Mouse (Mus musculus): Measurements from ENCODE around the gene Ciao1. TPM values are rescaled to one million over a fixed set of nuclear protein-coding genes. Genes with fewer than 3 reads are reported as not detected.
"Not testable (repeated sequence)": the region's sequence is repeated elsewhere in the genome, so short reads cannot be mapped to it uniquely, and the experiment has no call there.

Ciao1 gene
- total and polyA plus RNA-seq, 3 experiments, result 83.8 to 86.3 TPM; not detected in 1

- Histone ChIP-seq H3K79me2 (ENCODE audit: control insufficient read depth, insufficient read depth, low read length, poor library complexity) (peaks cover 53% of the 10 kb centered on the region), H3K36me3 (ENCODE audit: control insufficient read depth in 1 of 2, insufficient read depth in 2 of 2, low read length in 2 of 2) (peaks cover 0 to 15% of the 10 kb centered on the region in 2 experiments; a peak in 2 of 4 replicates)
- H3K9ac ChIP-seq (ENCODE audit: control insufficient read depth, low read depth, low read length, poor library complexity, severe bottlenecking); H3K27ac ChIP-seq (ENCODE audit: control insufficient read depth, low read depth, low read length); H3K4me3 ChIP-seq (ENCODE audit: control insufficient read depth in 1 of 2, insufficient read depth in 1 of 2, low read depth in 2 of 2, low read length in 2 of 2); H3K9me3 ChIP-seq (replicated peaks; ENCODE audit: insufficient read depth, low read length); H3K27me3 ChIP-seq (ENCODE audit: control insufficient read depth in 1 of 2, insufficient read depth in 2 of 2, low read length in 2 of 2); H3K4me1 ChIP-seq (ENCODE audit: control insufficient read depth in 1 of 2, insufficient read depth in 2 of 2, low read length in 2 of 2); DNase-seq (ENCODE audit: low read depth, low spot score): not testable (repeated sequence)
- TF ChIP-seq TBP (IDR thresholded peaks at IDR 0.05; ENCODE audit: low read depth, low read length), result peak; percentile 87
Observed at GRCm38 (mm10) chr2:127272049-127272448, 24.4 kb upstream of the Ciao1 start.

GRCm38 (mm10) chr2:127271042-127271515 is 23.5 kb upstream of the Ciao1 start:
- Histone ChIP-seq H3K4me1 (ENCODE audit: control insufficient read depth in 1 of 2, insufficient read depth in 2 of 2, low read length in 2 of 2) (peaks cover 0 to 7% of the 10 kb centered on the region in 2 experiments; a peak in 3 of 4 replicates), H3K4me3 (ENCODE audit: control insufficient read depth in 1 of 2, insufficient read depth in 1 of 2, low read depth in 2 of 2, low read length in 2 of 2) (peak overlapping the region; percentile 62 to 79), H3K27ac (ENCODE audit: control insufficient read depth, low read depth, low read length) (no peak overlapping the region), H3K9me3 (replicated peaks; ENCODE audit: insufficient read depth, low read length) (no peaks in the 10 kb centered on the region), H3K9ac (ENCODE audit: control insufficient read depth, low read depth, low read length, poor library complexity, severe bottlenecking) (peak overlapping the region; percentile 76), H3K79me2 (ENCODE audit: control insufficient read depth, insufficient read depth, low read length, poor library complexity) (peaks cover 47% of the 10 kb centered on the region), H3K27me3 (ENCODE audit: control insufficient read depth in 1 of 2, insufficient read depth in 2 of 2, low read length in 2 of 2) (no peaks in the 10 kb centered on the region), H3K36me3 (ENCODE audit: control insufficient read depth in 1 of 2, insufficient read depth in 2 of 2, low read length in 2 of 2) (peaks cover 0 to 15% of the 10 kb centered on the region in 2 experiments; a peak in 2 of 4 replicates)
- no peak for TF ChIP-seq ELF1 (IDR thresholded peaks at IDR 0.05; ENCODE audit: low read depth, low read length)
- TF ChIP-seq SIN3A (IDR thresholded peaks at IDR 0.05; ENCODE audit: low read length), result peak; percentile 44
- no peak for TF ChIP-seq USF2 (IDR thresholded peaks at IDR 0.05; ENCODE audit: borderline replicate concordance in 1 of 2, insufficient read depth in 1 of 2, low read depth in 1 of 2, low read length in 2 of 2)
- DNase-seq (ENCODE audit: low read depth, low spot score), result peak; percentile 62

GRCm38 (mm10) chr2:127270300-127271041 is 22.9 kb upstream of the Ciao1 start:
- DNase-seq (ENCODE audit: low read depth, low spot score), result peak; percentile 91
- Histone ChIP-seq H3K4me3 (ENCODE audit: control insufficient read depth in 1 of 2, insufficient read depth in 1 of 2, low read depth in 2 of 2, low read length in 2 of 2) (peak overlapping the region; percentile 79 to 96), H3K36me3 (ENCODE audit: control insufficient read depth in 1 of 2, insufficient read depth in 2 of 2, low read length in 2 of 2) (peaks cover 0 to 12% of the 10 kb centered on the region in 2 experiments; a peak in 2 of 4 replicates), H3K79me2 (ENCODE audit: control insufficient read depth, insufficient read depth, low read length, poor library complexity) (peaks cover 42% of the 10 kb centered on the region), H3K27me3 (ENCODE audit: control insufficient read depth in 1 of 2, insufficient read depth in 2 of 2, low read length in 2 of 2) (no peaks in the 10 kb centered on the region), H3K9ac (ENCODE audit: control insufficient read depth, low read depth, low read length, poor library complexity, severe bottlenecking) (peak overlapping the region; percentile 76), H3K4me1 (ENCODE audit: control insufficient read depth in 1 of 2, insufficient read depth in 2 of 2, low read length in 2 of 2) (peaks cover 0 to 7% of the 10 kb centered on the region in 2 experiments; a peak in 3 of 4 replicates), H3K9me3 (replicated peaks; ENCODE audit: insufficient read depth, low read length) (no peaks in the 10 kb centered on the region), H3K27ac (ENCODE audit: control insufficient read depth, low read depth, low read length) (peak overlapping the region; percentile 40)
- TF ChIP-seq HCFC1 (IDR thresholded peaks at IDR 0.05; ENCODE audit: low read depth, low read length) (0 out of 2 replicates have a peak, but pooled peaks have one; percentile 0), POLR2AphosphoS2 (IDR thresholded peaks at IDR 0.05; ENCODE audit: low read length) (0 out of 2 replicates have a peak, but pooled peaks have one; percentile 55), MAFK (IDR thresholded peaks at IDR 0.05; ENCODE audit: borderline replicate concordance, low read depth, low read length) (no peak), MXI1 (IDR thresholded peaks at IDR 0.05; ENCODE audit: low read depth, low read length) (no peak; the same call in 1 of the 2 replicates), POLR2AphosphoS5 (IDR thresholded peaks at IDR 0.05; ENCODE audit: borderline replicate concordance, low read depth, low read length) (no peak), TAL1 (IDR thresholded peaks at IDR 0.05; ENCODE audit: low read length) (no peak), ZC3H11A (IDR thresholded peaks at IDR 0.05; ENCODE audit: low read depth, low read length) (no peak), USF1 (IDR thresholded peaks at IDR 0.05; ENCODE audit: low read depth, low read length) (no peak), UBTF (IDR thresholded peaks at IDR 0.05; ENCODE audit: borderline replicate concordance, insufficient read depth, low read depth, low read length) (0 out of 2 replicates have a peak, but pooled peaks have one; percentile 32), EP300 (IDR thresholded peaks at IDR 0.05; ENCODE audit: low read depth in 1 of 2, low read length in 2 of 2) (no peak), ETS1 (IDR thresholded peaks at IDR 0.05; ENCODE audit: low read depth, low read length) (peak; percentile 11; the same call in 1 of the 2 replicates), GATA1 (IDR thresholded peaks at IDR 0.05; ENCODE audit: low read depth, low read length) (no peak), ZNF384 (IDR thresholded peaks at IDR 0.05; ENCODE audit: low read depth, low read length) (no peak), CHD1 (IDR thresholded peaks at IDR 0.05; ENCODE audit: low read depth, low read length) (no peak), E2F4 (IDR thresholded peaks at IDR 0.05; ENCODE audit: borderline replicate concordance, low read depth, low read length) (no peak), ZKSCAN1 (IDR thresholded peaks at IDR 0.05; ENCODE audit: low read depth, low read length) (no peak), MAX (IDR thresholded peaks at IDR 0.05; ENCODE audit: low read length) (peak; percentile 50; the same call in 1 of the 2 replicates), CTCF (IDR thresholded peaks at IDR 0.05 in 2 of 3, conservative IDR thresholded peaks at IDR 0.05 in 1 of 3; ENCODE audit: control insufficient read depth in 1 of 3, insufficient read depth in 1 of 3, low read depth in 2 of 3, low read length in 3 of 3, poor library complexity in 1 of 3, severe bottlenecking in 1 of 3) (no peak), BHLHE40 (IDR thresholded peaks at IDR 0.05; ENCODE audit: borderline replicate concordance, low read depth, low read length) (no peak)
